Mouse (Mus musculus): Measurements from ENCODE around the gene Rabac1. TPM values are rescaled to one million over a fixed set of nuclear protein-coding genes. Genes with fewer than 3 reads are reported as not detected.

The Rabac1 gene
- total and polyA plus RNA-seq, 3 experiments, result 223 to 240 TPM; not detected in 1

GRCm38 (mm10) chr7:25006586-25007364 lies 34.2 kb upstream of the Rabac1 start:
- Histone ChIP-seq H3K4me1 (ENCODE audit: control insufficient read depth in 1 of 2, insufficient read depth in 2 of 2, low read length in 2 of 2) (no peaks in the 10 kb centered on the region), H3K9me3 (replicated peaks; ENCODE audit: insufficient read depth, low read length) (no peaks in the 10 kb centered on the region), H3K27ac (ENCODE audit: control insufficient read depth, low read depth, low read length) (no peak overlapping the region), H3K27me3 (ENCODE audit: control insufficient read depth in 1 of 2, insufficient read depth in 2 of 2, low read length in 2 of 2) (no peaks in the 10 kb centered on the region), H3K36me3 (ENCODE audit: control insufficient read depth in 1 of 2, insufficient read depth in 2 of 2, low read length in 2 of 2) (no peaks in the 10 kb centered on the region), H3K9ac (ENCODE audit: control insufficient read depth, low read depth, low read length, poor library complexity, severe bottlenecking) (no peak overlapping the region), H3K4me3 (ENCODE audit: control insufficient read depth in 1 of 2, insufficient read depth in 1 of 2, low read depth in 2 of 2, low read length in 2 of 2) (no peak overlapping the region), H3K79me2 (ENCODE audit: control insufficient read depth, insufficient read depth, low read length, poor library complexity) (no peaks in the 10 kb centered on the region)
- TF ChIP-seq ETS1 (IDR thresholded peaks at IDR 0.05; ENCODE audit: low read depth, low read length), result no peak
- no peak for TF ChIP-seq MAFK (IDR thresholded peaks at IDR 0.05; ENCODE audit: borderline replicate concordance, low read depth, low read length)
- TF ChIP-seq CHD1 (IDR thresholded peaks at IDR 0.05; ENCODE audit: low read depth, low read length), result no peak
- TF ChIP-seq TBP (IDR thresholded peaks at IDR 0.05; ENCODE audit: low read depth, low read length), result no peak
- no peak for TF ChIP-seq GATA1 (IDR thresholded peaks at IDR 0.05; ENCODE audit: low read depth, low read length)
- TF ChIP-seq NRF1 (IDR thresholded peaks at IDR 0.05; ENCODE audit: insufficient read depth, low read depth, low read length, poor library complexity, severe bottlenecking), result no peak
- no peak for TF ChIP-seq RCOR1 (IDR thresholded peaks at IDR 0.05; ENCODE audit: low read depth, low read length)
- TF ChIP-seq BHLHE40 (IDR thresholded peaks at IDR 0.05; ENCODE audit: borderline replicate concordance, low read depth, low read length), result no peak
- TF ChIP-seq GABPA (IDR thresholded peaks at IDR 0.05; ENCODE audit: low read depth, low read length), result no peak
- TF ChIP-seq POLR2A (IDR thresholded peaks at IDR 0.05; ENCODE audit: control insufficient read depth in 1 of 2, insufficient read depth in 1 of 2, low read depth in 1 of 2, low read length in 2 of 2, poor library complexity in 1 of 2), result no peak
- TF ChIP-seq SMC3 (IDR thresholded peaks at IDR 0.05; ENCODE audit: low read depth, low read length), result no peak
- no peak for TF ChIP-seq MAX (IDR thresholded peaks at IDR 0.05; ENCODE audit: low read length)
- TF ChIP-seq JUND (IDR thresholded peaks at IDR 0.05; ENCODE audit: low read depth, low read length), result no peak
- no peak for TF ChIP-seq CHD2 (IDR thresholded peaks at IDR 0.05; ENCODE audit: low read length)
- no peak for TF ChIP-seq TCF12 (IDR thresholded peaks at IDR 0.05; ENCODE audit: low read depth, low read length)
- TF ChIP-seq CTCF (IDR thresholded peaks at IDR 0.05 in 2 of 3, conservative IDR thresholded peaks at IDR 0.05 in 1 of 3; ENCODE audit: control insufficient read depth in 1 of 3, insufficient read depth in 1 of 3, low read depth in 2 of 3, low read length in 3 of 3, poor library complexity in 1 of 3, severe bottlenecking in 1 of 3), result no peak
- no peak for DNase-seq (ENCODE audit: low read depth, low spot score)

GRCm38 (mm10) chr7:25006171-25006570 lies 33.6 kb upstream of the Rabac1 start:
- no peak for DNase-seq (ENCODE audit: low read depth, low spot score)
- no peaks in the 10 kb centered on the region for H3K9me3 ChIP-seq (replicated peaks; ENCODE audit: insufficient read depth, low read length)
- no peak overlapping the region for H3K4me3 ChIP-seq (ENCODE audit: control insufficient read depth in 1 of 2, insufficient read depth in 1 of 2, low read depth in 2 of 2, low read length in 2 of 2)
- no peaks in the 10 kb centered on the region; a peak in 1 of 4 replicates for H3K27me3 ChIP-seq (ENCODE audit: control insufficient read depth in 1 of 2, insufficient read depth in 2 of 2, low read length in 2 of 2)
- H3K36me3 ChIP-seq (ENCODE audit: control insufficient read depth in 1 of 2, insufficient read depth in 2 of 2, low read length in 2 of 2), result no peaks in the 10 kb centered on the region
- H3K79me2 ChIP-seq (ENCODE audit: control insufficient read depth, insufficient read depth, low read length, poor library complexity), result no peaks in the 10 kb centered on the region
- no peaks in the 10 kb centered on the region for H3K4me1 ChIP-seq (ENCODE audit: control insufficient read depth in 1 of 2, insufficient read depth in 2 of 2, low read length in 2 of 2)
- H3K27ac ChIP-seq (ENCODE audit: control insufficient read depth, low read depth, low read length), result no peak overlapping the region
- H3K9ac ChIP-seq (ENCODE audit: control insufficient read depth, low read depth, low read length, poor library complexity, severe bottlenecking), result no peak overlapping the region
- TF ChIP-seq TBP (IDR thresholded peaks at IDR 0.05; ENCODE audit: low read depth, low read length) (no peak), MXI1 (IDR thresholded peaks at IDR 0.05; ENCODE audit: low read depth, low read length) (no peak), SIN3A (IDR thresholded peaks at IDR 0.05; ENCODE audit: low read length) (no peak), ZNF384 (IDR thresholded peaks at IDR 0.05; ENCODE audit: low read depth, low read length) (no peak), ZKSCAN1 (IDR thresholded peaks at IDR 0.05; ENCODE audit: low read depth, low read length) (no peak), MAZ (IDR thresholded peaks at IDR 0.05; ENCODE audit: low read depth, low read length) (no peak)
